Mouse (Mus musculus) bone marrow, adult 2 months (tissue): Measurements from ENCODE around the gene Rela.
A peak's percentile ranks its signal among the peaks of the same experiment; 100 is the strongest.

Experiments
- CTCF ChIP-seq: fragments of 200-500 bp; IDR thresholded peaks from 2 replicates; pipeline ENCODE4 v1.5.1; 2011; ENCODE audit warnings: low read length, control low read depth; ENCODE audit not compliant: control insufficient read depth, insufficient read depth
- POLR2A ChIP-seq: fragments of 200-500 bp; IDR thresholded peaks from 2 replicates; pipeline ENCODE4 v1.6.1; 2011; ENCODE audit warnings: low read depth, mild to moderate bottlenecking, control low read depth, low read length, borderline replicate concordance; ENCODE audit not compliant: control insufficient read depth

- TF ChIP-seq CTCF (no peak), POLR2A (peak; percentile 87)
These were observed 35.3 kb upstream of the Rela start, which contains the start of gene Rnaseh2c for GRCm38 (mm10) chr19:5601752-5602541.
